Mouse (Mus musculus): ENCODE measurements at regions not wholly inside any gene's neighbourhood (a gene's known extent, or its start where the extent isn't known, plus 50 kb on each side); places are given as distances from the start of the nearest gene placed in this dataset.

GRCm38 (mm10) chr2:161470844-161471243, 362.0 kb upstream of the Chd6 start:
- no peak for ATAC-seq

- ATAC-seq = no peak
Observed at GRCm38 (mm10) chr2:161470025-161470424, 361.1 kb upstream of the Chd6 start.

- ATAC-seq = no peak
Observed at GRCm38 (mm10) chr2:161467035-161467434, 358.2 kb upstream of the Chd6 start.

- no peak for ATAC-seq
Observed at GRCm38 (mm10) chr2:161460600-161460999, 351.7 kb upstream of the Chd6 start.

- no peak for ATAC-seq
Observed at GRCm38 (mm10) chr2:161454466-161454865, 345.6 kb upstream of the Chd6 start.

- no peak for ATAC-seq
Observed at GRCm38 (mm10) chr2:161433816-161434215, 324.9 kb upstream of the Chd6 start.

GRCm38 (mm10) chr2:161429294-161429693, 320.4 kb upstream of the Chd6 start:
- no peak for ATAC-seq

- no peak for ATAC-seq
Observed at GRCm38 (mm10) chr2:161425587-161425986, 316.7 kb upstream of the Chd6 start.

- ATAC-seq = no peak
Observed at GRCm38 (mm10) chr2:161418062-161418461, 309.2 kb upstream of the Chd6 start.

- no peak for ATAC-seq
Observed at GRCm38 (mm10) chr2:161416218-161416927, 307.5 kb upstream of the Chd6 start.

- no peak for ATAC-seq
Observed at GRCm38 (mm10) chr2:161408306-161408705, 299.4 kb upstream of the Chd6 start.

- no peak for ATAC-seq
Observed at GRCm38 (mm10) chr2:161405847-161406384, 297.0 kb upstream of the Chd6 start.

- ATAC-seq = no peak
Observed at GRCm38 (mm10) chr2:161398061-161398460, 289.2 kb upstream of the Chd6 start.

GRCm38 (mm10) chr2:161390954-161391690, 282.2 kb upstream of the Chd6 start:
- no peak for ATAC-seq

GRCm38 (mm10) chr2:161389318-161389835, 280.5 kb upstream of the Chd6 start:
- no peak for ATAC-seq

- no peak for ATAC-seq
Observed at GRCm38 (mm10) chr2:161387054-161387453, 278.2 kb upstream of the Chd6 start.

- ATAC-seq = no peak
Observed at GRCm38 (mm10) chr2:161382411-161382810, 273.5 kb upstream of the Chd6 start.

- no peak for ATAC-seq
Observed at GRCm38 (mm10) chr2:161378313-161378712, 269.4 kb upstream of the Chd6 start.

- ATAC-seq = no peak
Observed at GRCm38 (mm10) chr2:161362325-161362724, 253.4 kb upstream of the Chd6 start.

GRCm38 (mm10) chr2:161349110-161349509, 240.2 kb upstream of the Chd6 start:
- ATAC-seq = no peak

- no peak for ATAC-seq
Observed at GRCm38 (mm10) chr2:161344018-161344417, 235.1 kb upstream of the Chd6 start.

GRCm38 (mm10) chr2:161342648-161343047, 233.8 kb upstream of the Chd6 start:
- no peak for ATAC-seq

GRCm38 (mm10) chr2:161341368-161341891, 232.6 kb upstream of the Chd6 start:
- ATAC-seq = no peak

Measured in inflammation-experienced regulatory T-cells, adult 6 months (primary cell).